Mouse (Mus musculus): ENCODE data around the gene Capn12.

GRCm38 (mm10) chr7:28930320-28931031 is 49.3 kb downstream of the Capn12 start:
- TF ChIP-seq CTCF (conservative IDR thresholded peaks at IDR 0.05; ENCODE audit: insufficient read depth, insufficient read length, low read depth, low read length) = 0 out of 2 replicates have a peak, but pooled peaks have one; percentile 13
- TF ChIP-seq POLR2A (IDR thresholded peaks at IDR 0.05; ENCODE audit: low read depth, low read length) = no peak
